10 mouse cellular contexts compared by ENCODE assay signal in the genomic region with DNA sequence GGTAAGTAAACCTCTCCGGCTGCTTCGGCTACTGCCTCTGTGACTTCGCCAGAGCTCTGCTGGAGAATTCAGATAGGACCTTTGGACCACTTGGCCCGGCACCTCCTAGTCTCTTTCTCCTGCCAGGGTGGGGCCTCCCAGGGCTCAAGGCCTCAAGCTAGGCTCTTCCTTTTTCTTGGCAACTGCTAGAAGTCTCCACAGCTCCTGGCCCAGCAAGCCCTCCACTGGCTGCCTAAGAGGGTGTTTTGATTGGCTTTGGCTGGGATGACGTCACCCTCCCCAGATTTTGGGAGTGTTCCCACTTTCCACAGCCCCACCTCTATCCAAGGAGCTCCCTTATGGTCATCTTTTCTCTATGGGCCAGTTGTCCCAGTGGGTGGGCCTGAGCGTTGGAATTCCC.
DNase-seq lines count a peak whose midpoint lies in the region; ATAC-seq lines count a peak whose summit lies in the region.
"Had no signal": no experiment of that assay in that cellular context is flagged by ENCODE, and none has a peak within 500 bp of the region (broad histone marks: within the 10 kb centered on the region; RNA-seq: fewer than 3 reads in every experiment).

No protein-coding gene starts in this region.

- H3K4me1 ChIP-seq in limb, embryonic 13.5 days = peaks cover 12% of the 10 kb centered on the region
- H3K4me1 ChIP-seq in limb, embryonic 10.5 days = peaks cover 14% of the 10 kb centered on the region
- H3K4me1 ChIP-seq in heart, embryonic 15.5 days (replicated peaks) = peaks cover 17% of the 10 kb centered on the region

- no peak overlapping the region for H3K4me2 ChIP-seq in limb, embryonic 13.5 days (replicated peaks)
- H3K4me2 ChIP-seq in heart, embryonic 15.5 days = no peak overlapping the region

- H3K27ac ChIP-seq in limb, embryonic 13.5 days = peak overlapping the region; percentile 28; the same call in 1 of the 2 replicates
- H3K27ac ChIP-seq in limb, embryonic 10.5 days = no peak overlapping the region
- H3K27ac ChIP-seq in heart, embryonic 15.5 days = peak overlapping the region; percentile 45

- no peak for DNase-seq in limb, embryonic 10.5 days (ENCODE audit: low spot score)
- DNase-seq in cerebellum, adult 18-20 months = peak; percentile 43 to 55
- DNase-seq in large intestine, adult 2 months (ENCODE audit: low read depth, low spot score) = peak; percentile 74
- peak; percentile 83 for DNase-seq in testis, postnatal 10 days (ENCODE audit: low spot score)
- no peak for DNase-seq in spleen, postnatal 10 days (ENCODE audit: low spot score in 2 of 2)
- no peak for DNase-seq in B cell, adult 2 months

- H3K9ac ChIP-seq in limb, embryonic 13.5 days = no peak overlapping the region
- H3K9ac ChIP-seq in heart, embryonic 15.5 days = no peak overlapping the region

- peak; percentile 49 for ATAC-seq in limb, embryonic 13.5 days (ENCODE audit: low FRiP score, low read depth)
- ATAC-seq in heart, embryonic 15.5 days (replicated peaks; ENCODE audit: insufficient number of reproducible peaks, insufficient read depth, low FRiP score, low read depth) = peak; percentile 68

- no peak overlapping the region for H3K4me3 ChIP-seq in limb, embryonic 13.5 days
- H3K4me3 ChIP-seq in limb, embryonic 10.5 days = no peak overlapping the region
- no peak overlapping the region for H3K4me3 ChIP-seq in heart, embryonic 15.5 days
- H3K4me3 ChIP-seq: myocyte had no signal

- H3K9me3 ChIP-seq in limb, embryonic 13.5 days = no peaks in the 10 kb centered on the region
- H3K9me3 ChIP-seq in limb, embryonic 10.5 days (replicated peaks) = no peaks in the 10 kb centered on the region
- no peaks in the 10 kb centered on the region for H3K9me3 ChIP-seq in heart, embryonic 15.5 days (replicated peaks)
- H3K9me3 ChIP-seq: G1E had no signal

- WGBS in limb, embryonic 13.5 days = 78% methylated on average over 6 of the region's 6 CpGs
- WGBS in limb, embryonic 10.5 days = 87% methylated on average over 6 of the region's 6 CpGs
- WGBS in heart, embryonic 15.5 days = 54% methylated on average over 6 of the region's 6 CpGs
- WGBS in large intestine, adult 2 months = 7% methylated on average over 6 of the region's 6 CpGs

- H3K27me3 ChIP-seq in limb, embryonic 13.5 days = no peaks in the 10 kb centered on the region
- no peaks in the 10 kb centered on the region for H3K27me3 ChIP-seq in limb, embryonic 10.5 days (ENCODE audit: low read depth, poor library complexity, severe bottlenecking)
- no peaks in the 10 kb centered on the region for H3K27me3 ChIP-seq in heart, embryonic 15.5 days

- H3K36me3 ChIP-seq in limb, embryonic 13.5 days = no peaks in the 10 kb centered on the region
- H3K36me3 ChIP-seq in limb, embryonic 10.5 days = no peaks in the 10 kb centered on the region
- H3K36me3 ChIP-seq in heart, embryonic 15.5 days = no peaks in the 10 kb centered on the region
- H3K36me3 ChIP-seq: G1E had no signal

Comparison
In these comparisons a context has a peak if more than half of its experiments do, and no peak if none do; other contexts are left out.
1. DNase-seq: peak in cerebellum, adult 18-20 months (2 of 2), large intestine, adult 2 months (single experiment) and testis, postnatal 10 days (single experiment); none in limb, embryonic 10.5 days (single experiment), spleen, postnatal 10 days (0 of 2) and B cell, adult 2 months (0 of 2).